Mouse (Mus musculus) ovary, postnatal 10 days (tissue): ENCODE measurements around the gene Ddx24.
"Not testable (repeated sequence)": the region's sequence is repeated elsewhere in the genome, so short reads cannot be mapped to it uniquely, and the experiment has no call there.

Experiments used
- DNase-seq: peaks from one replicate; pipeline ENCODE4 v3.0.0; 2022; ENCODE audit warnings: low spot score

Gene Ddx24

GRCm38 (mm10) chr12:103425729-103426470 is at the start of gene Ddx24:
Gene Ddx24, minus strand, starts transcription at chr12:103425830.
- peak; percentile 78 for DNase-seq

GRCm38 (mm10) chr12:103474481-103474880 is 48.9 kb upstream of the Ddx24 start:
- DNase-seq: no peak

- DNase-seq: no peak
Observed at GRCm38 (mm10) chr12:103457140-103457539, 31.5 kb upstream of the Ddx24 start, which contains the start of gene Ifi27l2b. Gene Ifi27l2b, minus strand, starts transcription at chr12:103457223.

GRCm38 (mm10) chr12:103456727-103457126 is 31.1 kb upstream of the Ddx24 start:
- not testable (repeated sequence) for DNase-seq

- DNase-seq: no peak
Observed at GRCm38 (mm10) chr12:103453361-103453760, 27.7 kb upstream of the Ddx24 start.

GRCm38 (mm10) chr12:103445060-103445459 is 19.4 kb upstream of the Ddx24 start:
- DNase-seq: no peak

- not testable (repeated sequence) for DNase-seq
Observed at GRCm38 (mm10) chr12:103444261-103444660, 18.6 kb upstream of the Ddx24 start.

- no peak for DNase-seq
Observed at GRCm38 (mm10) chr12:103443524-103443923, 17.9 kb upstream of the Ddx24 start, which contains the start of gene Ifi27l2a. Gene Ifi27l2a, minus strand, starts transcription at chr12:103443680.

GRCm38 (mm10) chr12:103437601-103438000 is 12.0 kb upstream of the Ddx24 start:
- DNase-seq: no peak

GRCm38 (mm10) chr12:103434861-103435260 is 9.2 kb upstream of the Ddx24 start:
- no peak for DNase-seq

GRCm38 (mm10) chr12:103433986-103434731 is 8.5 kb upstream of the Ddx24 start, which contains the start of gene Ifi27:
Gene Ifi27, plus strand, starts transcription at chr12:103434211.
- peak; percentile 15 for DNase-seq

GRCm38 (mm10) chr12:103433430-103433829 is 7.8 kb upstream of the Ddx24 start:
- DNase-seq: no peak

- no peak for DNase-seq
Observed at GRCm38 (mm10) chr12:103426710-103427109, 1.1 kb upstream of the Ddx24 start.

- DNase-seq: no peak
Observed at GRCm38 (mm10) chr12:103425016-103425728, 458 bp downstream of the Ddx24 start.

- no peak for DNase-seq
Observed at GRCm38 (mm10) chr12:103408144-103408543, 17.5 kb downstream of the Ddx24 start.

GRCm38 (mm10) chr12:103407720-103408119 is 17.9 kb downstream of the Ddx24 start, which contains the start of gene 9330161L09Rik:
Gene 9330161L09Rik, minus strand, starts transcription at chr12:103407820.
- DNase-seq: no peak

GRCm38 (mm10) chr12:103404131-103404530 is 21.5 kb downstream of the Ddx24 start:
- no peak for DNase-seq

GRCm38 (mm10) chr12:103396751-103397150 is 28.9 kb downstream of the Ddx24 start:
- DNase-seq: no peak

GRCm38 (mm10) chr12:103395486-103396275 is 29.9 kb downstream of the Ddx24 start:
- DNase-seq: no peak

GRCm38 (mm10) chr12:103393528-103393927 is 32.1 kb downstream of the Ddx24 start:
- no peak for DNase-seq

GRCm38 (mm10) chr12:103391098-103391497 is 34.5 kb downstream of the Ddx24 start:
- no peak for DNase-seq
